Mouse (Mus musculus): ENCODE measurements around the gene Tssk1. TPM values are rescaled to one million over a fixed set of nuclear protein-coding genes. Genes with fewer than 3 reads are reported as not detected.

Tssk1 gene
- not detected for total RNA-seq (2023)

GRCm38 (mm10) chr16:17893923-17894322 lies at the start of gene Tssk1:
TSS of gene Tssk1 (plus strand) at chr16:17894223.

GRCm38 (mm10) chr16:17891567-17891959 lies 2.5 kb upstream of the Tssk1 start, which contains the start of gene Gm20518:
TSS of gene Gm20518 (minus strand) at chr16:17891671.

GRCm38 (mm10) chr16:17898462-17898861 lies 4.4 kb downstream of the Tssk1 start, which contains the start of the genes Dgcr2 and Tssk2:
TSS of gene Dgcr2 (minus strand) at chr16:17898562.
TSS of gene Tssk2 (plus strand) at chr16:17898637.

GRCm38 (mm10) chr16:17911052-17911595 lies 17.1 kb downstream of the Tssk1 start, which contains the start of gene Ess2:
TSS of gene Ess2 (minus strand) at chr16:17911348.

GRCm38 (mm10) chr16:17914307-17915249 lies 20.6 kb downstream of the Tssk1 start, which contains the start of gene Gsc2:
TSS of gene Gsc2 (minus strand) at chr16:17915059.

GRCm38 (mm10) chr16:17928087-17928580 lies 34.1 kb downstream of the Tssk1 start, which contains the start of gene Slc25a1:
TSS of gene Slc25a1 (minus strand) at chr16:17928219.

Other genes with a start within 250 kb of the Tssk1 start
- not detected for gene Ccdc74a, start 247.8 kb upstream of the Tssk1 start, total RNA-seq (2023)
- 147 TPM for gene Med15, start 161.3 kb upstream of the Tssk1 start, total RNA-seq (2023)
- gene Klhl22, start 134.6 kb upstream of the Tssk1 start, total RNA-seq (2023): 11.3 TPM
- gene Scarf2, start 96.9 kb upstream of the Tssk1 start, total RNA-seq (2023): not detected
- not detected for gene B830017H08Rik, start 61.1 kb upstream of the Tssk1 start, total RNA-seq (2023)
- 22.5 TPM for gene Car15, start 55.9 kb upstream of the Tssk1 start, total RNA-seq (2023)
- gene Gm20518, start 2.6 kb upstream of the Tssk1 start, total RNA-seq (2023): 4.2 TPM
- gene Dgcr2, start 4.3 kb downstream of the Tssk1 start, total RNA-seq (2023): 71.5 TPM
- not detected for gene Tssk2, start 4.4 kb downstream of the Tssk1 start, total RNA-seq (2023)
- 70.1 TPM for gene Ess2, start 17.1 kb downstream of the Tssk1 start, total RNA-seq (2023)
- not detected for gene Gsc2, start 20.8 kb downstream of the Tssk1 start, total RNA-seq (2023)
- 19.6 TPM for gene Slc25a1, start 34.0 kb downstream of the Tssk1 start, total RNA-seq (2023)
- gene Vpreb2, start 86.2 kb downstream of the Tssk1 start, total RNA-seq (2023): not detected
- gene Dgcr6, start 158.6 kb downstream of the Tssk1 start, total RNA-seq (2023): 4.8 TPM
- gene Prodh, start 196.0 kb downstream of the Tssk1 start, total RNA-seq (2023): 4.7 TPM
- gene Rtn4r, start 233.4 kb downstream of the Tssk1 start, total RNA-seq (2023): not detected

Measured in CD4-positive naive resting alpha-beta T cell, adult 76 days (primary cell).